Mouse (Mus musculus) layer of hippocampus, adult 8-10 months (tissue): Measurements from ENCODE around the gene 4932438H23Rik. TPM values are rescaled to one million over a fixed set of nuclear protein-coding genes. Genes with fewer than 3 reads are reported as not detected.

ENCODE experiments used
- DNase-seq, 2 experiments: peaks; one replicate each; pipeline ENCODE4 v3.0.0; 2022; ENCODE audit warnings: low spot score in 2 of 2
- total RNA-seq, 4 experiments: library from RNA; stranded (reverse); gene quantifications; 2 replicates each; pipeline ENCODE4 v1.2.4; 2022

The 4932438H23Rik gene
- total RNA-seq, 4 experiments from 2014 or later: 1.1 to 2.8 (median 2.1) TPM

GRCm38 (mm10) chr16:91057261-91057660, 37.7 kb downstream of the 4932438H23Rik start:
- no peak for DNase-seq

GRCm38 (mm10) chr16:91056043-91056821, 38.7 kb downstream of the 4932438H23Rik start:
- DNase-seq: peak; percentile 51 to 53

- DNase-seq: no peak
Observed at GRCm38 (mm10) chr16:91055150-91055549, 39.8 kb downstream of the 4932438H23Rik start.

- DNase-seq: no peak
Observed at GRCm38 (mm10) chr16:91053599-91053998, 41.3 kb downstream of the 4932438H23Rik start.

- peak in 1 of 2 experiments; percentile 30 for DNase-seq
Observed at GRCm38 (mm10) chr16:91045511-91045910, 49.4 kb downstream of the 4932438H23Rik start.

GRCm38 (mm10) chr16:91044270-91045182, 50.4 kb downstream of the 4932438H23Rik start, which contains the start of gene Paxbp1:
Gene Paxbp1, minus strand, starts transcription at chr16:91044543.
- peak; percentile 98 to 99 for DNase-seq

GRCm38 (mm10) chr16:91043461-91044248, 51.3 kb downstream of the 4932438H23Rik start:
- DNase-seq: peak; percentile 40 to 42

- no peak for DNase-seq
Observed at GRCm38 (mm10) chr16:91042640-91043039, 52.3 kb downstream of the 4932438H23Rik start.

GRCm38 (mm10) chr16:91035866-91036265, 59.1 kb downstream of the 4932438H23Rik start:
- DNase-seq: no peak

- no peak for DNase-seq
Observed at GRCm38 (mm10) chr16:91030751-91031150, 64.2 kb downstream of the 4932438H23Rik start.

- no peak for DNase-seq
Observed at GRCm38 (mm10) chr16:91029901-91030300, 65.0 kb downstream of the 4932438H23Rik start.

- no peak for DNase-seq
Observed at GRCm38 (mm10) chr16:91029161-91029743, 65.7 kb downstream of the 4932438H23Rik start.

GRCm38 (mm10) chr16:91026290-91026689, 68.6 kb downstream of the 4932438H23Rik start:
- no peak for DNase-seq

GRCm38 (mm10) chr16:91023384-91023783, 71.5 kb downstream of the 4932438H23Rik start:
- no peak for DNase-seq

GRCm38 (mm10) chr16:91020842-91021483, 74.0 kb downstream of the 4932438H23Rik start:
- DNase-seq: no peak

GRCm38 (mm10) chr16:91019476-91019875, 75.4 kb downstream of the 4932438H23Rik start:
- no peak for DNase-seq

GRCm38 (mm10) chr16:91015761-91016160, 79.2 kb downstream of the 4932438H23Rik start:
- DNase-seq: no peak

- no peak for DNase-seq
Observed at GRCm38 (mm10) chr16:91011847-91012246, 83.1 kb downstream of the 4932438H23Rik start.

- peak; percentile 90 for DNase-seq
Observed at GRCm38 (mm10) chr16:91011021-91011683, 83.8 kb downstream of the 4932438H23Rik start, which contains the start of gene Synj1. Gene Synj1, minus strand, starts transcription at chr16:91011308.
